Mouse (Mus musculus) heart, postnatal 25 days (tissue): ENCODE data around the gene Kctd13. TPM values are rescaled to one million over a fixed set of nuclear protein-coding genes. Genes with fewer than 3 reads are reported as not detected.
A peak's percentile ranks its signal among the peaks of the same experiment; 100 is the strongest.

Source experiments
- DNase-seq: peaks from one replicate; pipeline ENCODE4 v3.0.0; 2022; ENCODE audit warnings: low spot score
- intact Hi-C: fragments of 180-260 bp; cut with DNase I; formaldehyde crosslinking; loops from one replicate; pipeline ENCODE4 v1.15.1; 2025
- total RNA-seq, 2 experiments: library from RNA; stranded (reverse); gene quantifications; 2 replicates each; pipeline ENCODE4 v1.2.3; 2021

Gene Kctd13
- total RNA-seq, 2 experiments from 2014 or later: 5.3 to 6.8 TPM

GRCm38 (mm10) chr7:126929046-126929445 is 367 bp downstream of the Kctd13 start:
- DNase-seq: no peak
- intact Hi-C loops: loop anchor here (2.0 to 5.0 kb wide), 2 partner anchors 30 to 43 kb away; no protein-coding TSS in a partner anchor

GRCm38 (mm10) chr7:126932652-126933051 is 4.0 kb downstream of the Kctd13 start:
- DNase-seq: no peak
- intact Hi-C loops: loop anchor here (5.0 kb wide), 1 partner anchor 45 kb away; no protein-coding TSS in a partner anchor

GRCm38 (mm10) chr7:126941171-126941570 is 12.5 kb downstream of the Kctd13 start:
- intact Hi-C loops: no loop called here
- no peak for DNase-seq

- no peak for DNase-seq
- intact Hi-C loops: no loop called here
These were observed 13.1 kb downstream of the Kctd13 start for GRCm38 (mm10) chr7:126941801-126942200.

- no peak for DNase-seq
- intact Hi-C loops: loop anchor here (5.0 kb wide), 1 partner anchor 119 kb away; no protein-coding TSS in a partner anchor
These were observed 17.9 kb downstream of the Kctd13 start for GRCm38 (mm10) chr7:126946530-126946929.

GRCm38 (mm10) chr7:126948626-126949025 is 19.9 kb downstream of the Kctd13 start:
- no peak for DNase-seq
- intact Hi-C loops: loop anchor here (2.0 to 5.0 kb wide), 2 partner anchors 121 to 156 kb away; no protein-coding TSS in a partner anchor

GRCm38 (mm10) chr7:126949403-126949792 is 20.7 kb downstream of the Kctd13 start, which contains the start of gene Asphd1:
Gene Asphd1, minus strand, starts transcription at chr7:126949582.
- intact Hi-C loops: loop anchor here (2.0 to 5.0 kb wide), 2 partner anchors 122 to 155 kb away; no protein-coding TSS in a partner anchor
- no peak for DNase-seq

GRCm38 (mm10) chr7:126949793-126950646 is 21.3 kb downstream of the Kctd13 start, which contains the start of gene Sez6l2:
Gene Sez6l2, plus strand, starts transcription at chr7:126950563.
- intact Hi-C loops: loop anchor here (2.0 to 5.0 kb wide), 2 partner anchors 123 to 155 kb away; no protein-coding TSS in a partner anchor
- DNase-seq: peak; percentile 67

- intact Hi-C loops: no loop called here
- no peak for DNase-seq
These were observed 22.3 kb downstream of the Kctd13 start for GRCm38 (mm10) chr7:126950647-126951615.

GRCm38 (mm10) chr7:126951741-126952140 is 23.1 kb downstream of the Kctd13 start:
- intact Hi-C loops: no loop called here
- no peak for DNase-seq

- no peak for DNase-seq
- intact Hi-C loops: no loop called here
These were observed 24.0 kb downstream of the Kctd13 start for GRCm38 (mm10) chr7:126952646-126953045.

GRCm38 (mm10) chr7:126955125-126955524 is 26.4 kb downstream of the Kctd13 start:
- intact Hi-C loops: no loop called here
- no peak for DNase-seq

- no peak for DNase-seq
- intact Hi-C loops: loop anchor here (5.0 kb wide), 1 partner anchor 127 kb away; the partner anchor contains the start of gene 4930451I11Rik
These were observed 31.1 kb downstream of the Kctd13 start for GRCm38 (mm10) chr7:126959780-126960179.

GRCm38 (mm10) chr7:126961095-126961494 is 32.4 kb downstream of the Kctd13 start:
- intact Hi-C loops: loop anchor here (5.0 kb wide), 1 partner anchor 129 kb away; the partner anchor contains the start of gene 4930451I11Rik
- no peak for DNase-seq

GRCm38 (mm10) chr7:126961965-126962364 is 33.3 kb downstream of the Kctd13 start:
- intact Hi-C loops: loop anchor here (5.0 kb wide), 1 partner anchor 130 kb away; the partner anchor contains the start of gene 4930451I11Rik
- DNase-seq: no peak

- no peak for DNase-seq
- intact Hi-C loops: loop anchor here (5.0 kb wide), 1 partner anchor 131 kb away; the partner anchor contains the start of gene 4930451I11Rik
These were observed 35.0 kb downstream of the Kctd13 start for GRCm38 (mm10) chr7:126963548-126964286.

- DNase-seq: no peak
- intact Hi-C loops: no loop called here
These were observed 36.9 kb downstream of the Kctd13 start for GRCm38 (mm10) chr7:126965568-126965967.

GRCm38 (mm10) chr7:126967361-126967760 is 38.7 kb downstream of the Kctd13 start:
- intact Hi-C loops: no loop called here

GRCm38 (mm10) chr7:126975493-126975892 is 46.8 kb downstream of the Kctd13 start:
- intact Hi-C loops: no loop called here
- peak; percentile 28 for DNase-seq

More at GRCm38 (mm10) chr7:126967361-126967760, 38.7 kb downstream of the Kctd13 start:
- DNase-seq: no peak

- DNase-seq: no peak
- intact Hi-C loops: no loop called here
These were observed 47.0 kb downstream of the Kctd13 start, which contains the start of gene Cdipt for GRCm38 (mm10) chr7:126975893-126975949. Gene Cdipt, plus strand, starts transcription at chr7:126975914.
